Mouse (Mus musculus): ENCODE data around the gene Fgfr1op2.
"Not testable (repeated sequence)": the region's sequence is repeated elsewhere in the genome, so short reads cannot be mapped to it uniquely, and the experiment has no call there.

Gene Fgfr1op2

GRCm38 (mm10) chr6:146576903-146577302 lies at the start of gene Fgfr1op2:
Gene Fgfr1op2, plus strand, starts transcription at chr6:146577203.
- in situ Hi-C loops (cut with MboI, MseI), result no loop called here

- in situ Hi-C loops (cut with MboI, MseI), result no loop called here
Observed at GRCm38 (mm10) chr6:146527537-146527936, 49.5 kb upstream of the Fgfr1op2 start.

DNA sequence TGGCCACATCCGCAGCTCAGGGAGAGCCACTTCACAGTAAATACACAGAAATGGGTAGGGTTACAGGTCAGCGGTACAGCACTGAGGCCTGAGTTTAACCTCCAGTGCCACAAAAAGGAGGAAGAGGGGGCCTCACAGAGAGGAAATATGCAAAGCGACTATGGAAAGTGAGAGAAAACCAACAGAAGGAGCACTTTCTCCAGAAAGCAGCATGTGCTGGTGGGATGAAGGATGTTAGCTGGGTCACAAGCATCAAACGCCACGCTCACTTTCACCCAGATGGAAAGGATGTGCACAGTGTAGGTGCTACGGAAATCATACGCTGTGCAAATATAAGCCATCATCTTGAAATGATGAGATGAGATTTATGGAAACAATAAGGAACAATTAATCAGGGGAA lies 46.6 kb upstream of the Fgfr1op2 start:
- in situ Hi-C loops (cut with MboI, MseI), result no loop called here

DNA sequence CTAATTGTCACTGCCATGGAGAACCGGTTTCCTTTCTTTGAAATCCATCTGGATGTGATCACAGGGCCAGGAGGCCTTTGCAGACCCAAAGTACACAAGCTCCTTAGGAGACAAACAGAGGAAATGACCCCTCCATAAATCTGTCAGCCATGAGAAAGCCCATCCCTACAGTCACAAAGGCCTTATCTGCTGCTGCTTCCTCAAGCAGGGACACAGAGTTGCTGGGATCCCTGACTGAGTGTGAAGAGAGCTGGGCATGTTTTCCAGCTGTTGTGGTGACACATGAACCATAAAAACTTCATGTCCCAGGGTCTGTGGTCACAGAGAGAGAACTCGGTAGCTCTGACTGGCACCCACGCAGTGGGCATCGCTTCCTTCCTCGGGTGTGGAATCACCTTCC lies 46.2 kb upstream of the Fgfr1op2 start:
- in situ Hi-C loops (cut with MboI, MseI), result no loop called here

- in situ Hi-C loops (cut with MboI, MseI), result no loop called here
Observed at GRCm38 (mm10) chr6:146533146-146533545, 43.9 kb upstream of the Fgfr1op2 start.

GRCm38 (mm10) chr6:146535501-146535900 lies 41.5 kb upstream of the Fgfr1op2 start:
- in situ Hi-C loops (cut with MboI, MseI), result no loop called here

DNA sequence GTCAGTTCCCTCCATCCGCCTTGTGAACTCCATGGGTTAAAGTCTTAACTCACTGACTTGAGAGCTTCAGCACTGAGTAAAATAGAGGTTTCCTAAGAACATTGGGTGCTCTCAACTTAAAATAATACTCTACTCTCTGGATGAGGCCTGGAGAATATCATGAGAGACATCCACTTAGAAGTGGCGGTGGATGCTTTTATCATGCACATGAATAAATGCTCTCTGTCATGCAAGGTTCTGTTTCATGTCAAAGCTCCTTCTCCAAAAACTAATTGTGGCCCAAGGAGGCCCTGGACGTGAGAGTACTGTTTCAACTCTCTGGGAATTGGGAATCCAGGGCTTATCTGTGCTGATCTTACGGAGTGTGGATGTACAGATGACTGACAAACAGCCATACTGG lies 39.9 kb upstream of the Fgfr1op2 start:
- in situ Hi-C loops (cut with MboI, MseI), result no loop called here

- in situ Hi-C loops (cut with MboI, MseI), result no loop called here
Observed at GRCm38 (mm10) chr6:146538071-146538470, 38.9 kb upstream of the Fgfr1op2 start.

DNA sequence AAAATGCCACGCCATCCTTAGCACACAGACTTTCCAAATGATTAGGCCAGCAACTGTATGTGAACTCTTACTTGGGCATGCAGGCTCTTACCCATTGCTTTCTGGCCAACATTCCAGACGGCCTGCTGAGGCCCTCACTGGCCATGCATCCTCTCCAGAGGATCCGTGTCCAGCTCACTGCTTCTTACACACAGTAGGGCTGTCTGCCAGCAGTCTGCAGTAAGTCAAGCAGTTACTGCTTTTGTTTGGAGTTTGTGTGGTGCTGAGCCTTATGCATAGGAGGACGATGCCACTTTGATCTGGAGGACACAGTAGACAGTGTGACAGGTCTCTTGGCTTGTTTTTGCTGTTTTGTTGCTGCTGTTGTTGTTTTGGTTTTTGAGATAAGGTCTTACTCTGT lies 38.3 kb upstream of the Fgfr1op2 start:
- in situ Hi-C loops (cut with MboI, MseI), result no loop called here

GRCm38 (mm10) chr6:146540386-146540785 lies 36.6 kb upstream of the Fgfr1op2 start:
- in situ Hi-C loops (cut with MboI, MseI), result no loop called here

DNA sequence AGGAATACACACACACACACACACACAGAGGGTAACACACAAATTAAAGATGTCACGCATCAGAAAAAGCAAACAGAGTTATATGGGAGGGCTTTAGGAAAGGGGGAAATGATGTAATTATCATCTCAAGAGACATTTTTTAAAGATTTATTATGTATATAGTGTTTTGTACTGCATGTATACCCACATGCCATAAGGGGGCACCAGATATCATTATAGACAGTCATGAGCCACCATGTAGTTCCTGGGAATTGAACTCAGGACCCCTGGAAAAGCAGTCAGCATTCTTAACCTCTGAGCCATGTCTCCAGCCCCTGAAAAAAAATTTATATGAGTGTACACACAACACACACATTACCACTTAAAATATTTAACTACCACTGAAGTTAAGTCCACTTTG lies 32.4 kb upstream of the Fgfr1op2 start:
- in situ Hi-C loops (cut with MboI, MseI), result no loop called here

DNA sequence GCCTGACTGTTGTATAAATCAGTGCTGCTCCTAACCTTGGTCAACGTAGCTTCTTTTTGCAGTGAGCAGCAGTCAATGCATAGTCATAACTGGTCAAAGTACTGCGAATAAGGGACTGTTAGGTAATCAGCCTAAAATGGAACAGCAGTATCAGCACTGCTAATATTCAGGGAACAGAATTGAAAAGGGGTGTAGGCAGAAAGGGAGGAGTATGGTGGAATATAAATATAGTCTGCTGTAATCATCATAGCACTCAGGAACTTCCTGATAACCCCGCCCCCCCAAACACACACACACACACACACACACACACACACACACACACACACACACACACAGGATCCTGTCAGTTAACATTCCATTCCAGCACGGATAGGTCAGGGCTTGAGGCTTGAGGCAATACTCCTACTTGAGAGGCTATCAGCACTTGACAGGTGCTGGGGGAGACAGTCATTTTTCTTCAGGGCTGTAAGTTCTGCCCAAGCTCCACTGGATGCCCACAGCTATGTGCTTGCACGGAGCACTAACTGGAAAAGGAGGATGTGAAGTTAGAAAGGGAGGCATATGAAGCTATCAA lies 31.6 kb upstream of the Fgfr1op2 start:
- in situ Hi-C loops (cut with MboI, MseI), result no loop called here

- in situ Hi-C loops (cut with MboI, MseI), result no loop called here
Observed at GRCm38 (mm10) chr6:146550421-146550820, 26.6 kb upstream of the Fgfr1op2 start.

GRCm38 (mm10) chr6:146551326-146551725 lies 25.7 kb upstream of the Fgfr1op2 start:
- in situ Hi-C loops (cut with MboI, MseI), result no loop called here

GRCm38 (mm10) chr6:146562461-146562860 lies 14.5 kb upstream of the Fgfr1op2 start:
- in situ Hi-C loops (cut with MboI, MseI), result not testable (repeated sequence)

DNA sequence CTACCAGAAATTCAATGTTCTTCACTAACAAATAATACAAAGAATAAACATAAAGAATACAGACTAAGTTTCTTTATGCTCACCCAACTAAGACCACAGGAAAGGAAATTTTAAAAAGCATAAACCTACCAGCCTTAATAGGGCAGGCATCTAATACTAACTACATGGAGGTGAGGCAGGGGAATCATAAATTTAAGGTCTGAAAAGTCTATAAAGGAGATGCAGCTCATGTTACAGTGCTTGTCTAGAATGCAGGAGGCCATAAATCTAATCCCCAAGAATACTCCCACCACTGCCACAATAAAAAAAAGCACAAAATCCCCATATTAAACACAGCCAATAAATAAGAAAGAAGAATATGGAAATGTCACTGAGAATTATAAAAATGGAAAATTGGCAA lies 4.9 kb upstream of the Fgfr1op2 start:
- in situ Hi-C loops (cut with MboI, MseI), result no loop called here

DNA sequence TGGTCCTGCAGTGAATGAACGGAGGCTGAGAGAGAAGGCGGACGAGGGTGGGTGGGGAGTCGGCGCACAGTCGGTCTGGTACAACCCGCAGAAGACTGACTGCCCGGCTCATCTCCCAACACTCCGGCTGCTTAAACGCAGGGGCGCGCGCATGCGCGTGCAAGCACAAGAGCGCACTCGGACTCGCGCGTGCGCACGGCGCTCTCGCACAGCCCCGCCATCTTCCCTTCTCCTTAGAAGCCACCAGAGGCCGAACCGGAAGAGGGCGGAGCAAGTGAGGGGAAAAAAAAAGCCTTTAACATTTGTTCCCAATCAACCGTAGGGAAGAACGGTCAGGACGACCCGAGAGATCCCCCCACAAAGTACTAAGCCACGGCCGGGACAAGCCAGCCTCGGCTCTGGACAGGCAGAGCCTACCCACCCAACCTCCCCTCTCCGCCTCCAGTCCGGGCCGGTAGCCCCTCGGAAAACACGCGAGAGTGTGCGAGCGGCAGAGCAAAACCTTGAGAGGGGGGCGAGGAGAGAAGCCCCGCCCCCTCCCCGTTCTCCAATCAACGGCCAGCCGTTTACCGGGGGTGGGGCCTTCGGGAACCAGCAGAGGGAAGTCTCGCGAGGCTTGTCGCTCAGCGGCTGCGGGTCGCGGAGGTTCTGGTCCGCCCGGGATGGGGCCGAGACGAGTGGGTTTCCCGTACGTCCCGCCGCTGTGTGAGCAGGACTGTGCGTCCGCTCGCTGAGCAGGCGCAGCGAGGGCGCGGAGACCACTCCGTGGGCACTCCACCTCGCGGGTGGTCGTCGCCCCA lies 507 bp downstream of the Fgfr1op2 start, which contains the start of gene Ints13:
Gene Ints13, minus strand, starts transcription at position 526 of the 800 bp plus-strand sequence.
- in situ Hi-C loops (cut with MboI, MseI), result no loop called here

GRCm38 (mm10) chr6:146578111-146578531 lies 1.1 kb downstream of the Fgfr1op2 start:
- in situ Hi-C loops (cut with MboI, MseI), result no loop called here

- in situ Hi-C loops (cut with MboI, MseI), result no loop called here
Observed at GRCm38 (mm10) chr6:146578586-146578985, 1.6 kb downstream of the Fgfr1op2 start.

- in situ Hi-C loops (cut with MboI, MseI), result loop anchor here in 1 of 2 experiments (5.0 kb wide), 1 partner anchor 57 kb away; no protein-coding TSS in a partner anchor
Observed at GRCm38 (mm10) chr6:146580381-146580926, 3.5 kb downstream of the Fgfr1op2 start.

GRCm38 (mm10) chr6:146583366-146584046 lies 6.5 kb downstream of the Fgfr1op2 start:
- in situ Hi-C loops (cut with MboI, MseI), result loop anchor here in 1 of 2 experiments (5.0 kb wide), 1 partner anchor 54 kb away; no protein-coding TSS in a partner anchor

DNA sequence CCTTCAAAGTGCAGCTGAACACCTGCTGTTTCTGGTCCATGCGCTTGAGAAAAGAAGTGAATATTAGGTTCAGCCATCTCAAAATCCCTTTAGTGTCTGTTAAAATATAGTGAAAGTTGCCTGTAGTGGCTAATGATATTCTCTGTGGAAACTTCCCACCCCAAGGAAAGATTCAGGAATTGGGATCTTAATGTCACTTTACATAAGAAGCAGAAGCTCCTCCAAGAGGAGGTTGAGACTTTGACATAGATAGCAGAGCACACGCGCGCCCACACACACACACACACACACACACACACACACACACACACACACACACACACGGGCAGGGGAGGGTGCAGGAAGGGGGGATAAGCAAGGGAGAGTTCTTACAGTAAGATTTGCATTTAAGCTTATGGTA lies 8.1 kb downstream of the Fgfr1op2 start:
- in situ Hi-C loops (cut with MboI, MseI), result no loop called here

All from T-helper 17 cell (primary cell).